Mouse (Mus musculus): Measurements from ENCODE around the gene Pmpca. TPM values are rescaled to one million over a fixed set of nuclear protein-coding genes. Genes with fewer than 3 reads are reported as not detected.

The Pmpca gene
- polyA plus RNA-seq, 1 experiment = 54.0 TPM

DNA sequence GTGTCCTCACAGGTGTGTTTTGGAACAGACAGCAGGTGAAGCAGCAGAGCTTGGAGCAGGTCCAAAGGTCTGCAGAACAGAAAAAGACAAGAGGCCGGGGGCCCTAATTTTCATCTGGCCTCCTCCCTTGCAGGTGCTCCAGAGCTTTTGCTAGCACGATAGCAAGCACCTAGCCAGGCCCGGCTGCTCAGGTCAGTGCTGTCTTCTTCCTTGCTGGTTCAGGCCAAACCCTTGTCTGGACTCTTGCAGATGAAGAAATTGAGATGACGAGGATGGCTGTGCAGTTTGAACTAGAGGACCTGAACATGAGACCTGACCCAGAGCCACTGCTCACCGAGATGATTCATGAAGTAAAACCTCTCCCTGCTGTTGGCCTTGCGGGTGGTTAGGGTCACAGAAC, 2.5 kb downstream of the Pmpca start:
- no peak overlapping the region for H3K4me3 ChIP-seq (ENCODE audit: insufficient read depth, low read depth, low read length)
- no peak overlapping the region for H3K27ac ChIP-seq (ENCODE audit: insufficient read depth, low read depth, low read length)
- DNase-seq = no peak
- no peaks in the 10 kb centered on the region for H3K27me3 ChIP-seq (replicated peaks; ENCODE audit: control insufficient read depth, insufficient read depth, low read length)
- peaks cover 1% of the 10 kb centered on the region; the same call in 1 of the 2 replicates for H3K36me3 ChIP-seq (ENCODE audit: control insufficient read depth, insufficient read depth, low read length)
- H3K4me1 ChIP-seq (ENCODE audit: control insufficient read depth, insufficient read depth, low read length) = peaks cover 9% of the 10 kb centered on the region; the same call in 1 of the 2 replicates
- WGBS = 81% methylated on average over 6 of the region's 6 CpGs
- TF ChIP-seq POLR2A (IDR thresholded peaks at IDR 0.05; ENCODE audit: low read depth, low read length) (no peak), CTCF (conservative IDR thresholded peaks at IDR 0.05; ENCODE audit: insufficient read depth, insufficient read length, low read depth, low read length) (no peak)

DNA sequence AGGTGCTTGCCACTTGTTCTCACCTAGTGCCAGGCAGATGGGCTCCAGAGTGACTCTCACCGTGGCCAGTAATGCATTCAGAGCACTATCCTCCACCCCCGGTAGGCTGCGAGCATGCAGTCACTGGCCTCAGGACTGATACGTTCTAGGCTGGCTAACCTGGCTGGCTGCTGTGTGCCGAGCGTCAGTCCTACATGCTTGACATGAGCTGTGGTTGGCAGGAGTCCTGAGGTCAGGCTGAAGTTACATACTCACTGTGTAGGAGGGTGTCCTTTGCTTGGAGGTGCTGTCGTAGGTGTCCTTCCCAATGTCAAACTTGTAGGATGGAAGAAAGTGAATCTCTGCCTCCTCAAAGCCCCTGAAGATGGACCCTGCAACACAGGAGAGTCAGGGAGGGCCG, 9.8 kb downstream of the Pmpca start:
- no peak for TF ChIP-seq CTCF (conservative IDR thresholded peaks at IDR 0.05; ENCODE audit: insufficient read depth, insufficient read length, low read depth, low read length)
- TF ChIP-seq POLR2A (IDR thresholded peaks at IDR 0.05; ENCODE audit: low read depth, low read length) = no peak
- 55% methylated on average over 8 of the region's 8 CpGs for WGBS
- DNase-seq = peak; percentile 61
- Histone ChIP-seq H3K27ac (ENCODE audit: insufficient read depth, low read depth, low read length) (no peak overlapping the region), H3K4me3 (ENCODE audit: insufficient read depth, low read depth, low read length) (no peak overlapping the region), H3K4me1 (ENCODE audit: control insufficient read depth, insufficient read depth, low read length) (peaks cover 11% of the 10 kb centered on the region; the same call in 1 of the 2 replicates), H3K36me3 (ENCODE audit: control insufficient read depth, insufficient read depth, low read length) (peaks cover 2% of the 10 kb centered on the region; the same call in 1 of the 2 replicates), H3K27me3 (replicated peaks; ENCODE audit: control insufficient read depth, insufficient read depth, low read length) (no peaks in the 10 kb centered on the region)

DNA sequence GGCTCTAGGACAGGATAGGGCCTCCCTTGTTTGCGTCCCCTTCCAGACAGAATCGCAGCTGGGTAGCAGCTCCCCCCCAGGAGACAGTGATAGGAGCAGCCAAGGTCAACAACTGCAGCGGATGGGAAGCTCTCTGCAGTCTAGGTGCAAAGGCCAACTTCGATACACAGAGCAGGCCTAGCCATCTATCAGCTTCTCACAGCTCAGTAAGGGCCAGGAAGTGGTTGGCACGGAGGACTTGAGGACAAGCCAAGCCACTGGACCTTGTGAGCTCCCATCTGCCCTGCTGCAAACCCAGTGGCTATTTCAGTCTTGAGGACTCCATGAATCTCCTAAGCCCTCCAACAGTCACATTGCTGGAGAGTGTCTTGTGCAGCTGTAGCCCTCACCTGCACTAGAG, 10.5 kb downstream of the Pmpca start:
- Histone ChIP-seq H3K4me1 (ENCODE audit: control insufficient read depth, insufficient read depth, low read length) (peaks cover 11% of the 10 kb centered on the region; the same call in 1 of the 2 replicates), H3K36me3 (ENCODE audit: control insufficient read depth, insufficient read depth, low read length) (peaks cover 2% of the 10 kb centered on the region; the same call in 1 of the 2 replicates), H3K4me3 (ENCODE audit: insufficient read depth, low read depth, low read length) (no peak overlapping the region), H3K27ac (ENCODE audit: insufficient read depth, low read depth, low read length) (no peak overlapping the region), H3K27me3 (replicated peaks; ENCODE audit: control insufficient read depth, insufficient read depth, low read length) (no peaks in the 10 kb centered on the region)
- DNase-seq = peak; percentile 88
- 38% methylated on average over 5 of the region's 5 CpGs for WGBS
- TF ChIP-seq POLR2A (IDR thresholded peaks at IDR 0.05; ENCODE audit: low read depth, low read length) = no peak
- TF ChIP-seq CTCF (conservative IDR thresholded peaks at IDR 0.05; ENCODE audit: insufficient read depth, insufficient read length, low read depth, low read length) = no peak

DNA sequence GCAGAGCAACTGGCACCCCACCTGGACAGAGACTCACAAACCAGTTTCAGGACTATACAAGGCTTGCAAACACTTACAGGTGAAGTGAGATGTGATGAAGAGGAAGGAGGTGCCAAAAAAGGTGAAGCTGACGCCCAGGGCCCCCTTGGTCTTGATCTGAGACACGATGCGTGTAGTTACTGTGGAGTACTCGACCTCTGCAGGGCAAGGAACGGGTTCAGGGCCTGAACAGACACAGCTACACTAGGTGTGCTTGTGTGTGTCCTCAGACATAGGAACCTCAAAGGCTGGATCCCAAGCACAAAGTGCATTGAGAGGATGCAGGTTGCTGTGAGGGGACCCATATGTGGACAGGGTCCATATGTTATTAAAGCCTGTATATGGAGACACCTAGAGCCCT, 11.2 kb downstream of the Pmpca start:
- Histone ChIP-seq H3K27me3 (replicated peaks; ENCODE audit: control insufficient read depth, insufficient read depth, low read length) (no peaks in the 10 kb centered on the region), H3K27ac (ENCODE audit: insufficient read depth, low read depth, low read length) (no peak overlapping the region), H3K4me1 (ENCODE audit: control insufficient read depth, insufficient read depth, low read length) (peaks cover 11% of the 10 kb centered on the region; the same call in 1 of the 2 replicates), H3K36me3 (ENCODE audit: control insufficient read depth, insufficient read depth, low read length) (peaks cover 2% of the 10 kb centered on the region; the same call in 1 of the 2 replicates), H3K4me3 (ENCODE audit: insufficient read depth, low read depth, low read length) (no peak overlapping the region)
- no peak for DNase-seq
- TF ChIP-seq POLR2A (IDR thresholded peaks at IDR 0.05; ENCODE audit: low read depth, low read length) (no peak), CTCF (conservative IDR thresholded peaks at IDR 0.05; ENCODE audit: insufficient read depth, insufficient read length, low read depth, low read length) (no peak)
- 84% methylated on average over 5 of the region's 5 CpGs for WGBS

- Histone ChIP-seq H3K36me3 (ENCODE audit: control insufficient read depth, insufficient read depth, low read length) (peaks cover 2% of the 10 kb centered on the region; the same call in 1 of the 2 replicates), H3K4me1 (ENCODE audit: control insufficient read depth, insufficient read depth, low read length) (peaks cover 11% of the 10 kb centered on the region; the same call in 1 of the 2 replicates), H3K4me3 (ENCODE audit: insufficient read depth, low read depth, low read length) (no peak overlapping the region), H3K27me3 (replicated peaks; ENCODE audit: control insufficient read depth, insufficient read depth, low read length) (no peaks in the 10 kb centered on the region), H3K27ac (ENCODE audit: insufficient read depth, low read depth, low read length) (no peak overlapping the region)
- no peak for TF ChIP-seq CTCF (conservative IDR thresholded peaks at IDR 0.05; ENCODE audit: insufficient read depth, insufficient read length, low read depth, low read length)
- no peak for TF ChIP-seq POLR2A (IDR thresholded peaks at IDR 0.05; ENCODE audit: low read depth, low read length)
- DNase-seq = no peak
- WGBS = 91% methylated on average over 4 of the region's 4 CpGs
Observed at GRCm38 (mm10) chr2:26401023-26401422, 11.9 kb downstream of the Pmpca start.

- Histone ChIP-seq H3K36me3 (ENCODE audit: control insufficient read depth, insufficient read depth, low read length) (peaks cover 2% of the 10 kb centered on the region; the same call in 1 of the 2 replicates), H3K4me3 (ENCODE audit: insufficient read depth, low read depth, low read length) (no peak overlapping the region), H3K27me3 (replicated peaks; ENCODE audit: control insufficient read depth, insufficient read depth, low read length) (no peaks in the 10 kb centered on the region), H3K27ac (ENCODE audit: insufficient read depth, low read depth, low read length) (no peak overlapping the region), H3K4me1 (ENCODE audit: control insufficient read depth, insufficient read depth, low read length) (peaks cover 16% of the 10 kb centered on the region; the same call in 1 of the 2 replicates)
- DNase-seq = no peak
- no peak for TF ChIP-seq CTCF (conservative IDR thresholded peaks at IDR 0.05; ENCODE audit: insufficient read depth, insufficient read length, low read depth, low read length)
- TF ChIP-seq POLR2A (IDR thresholded peaks at IDR 0.05; ENCODE audit: low read depth, low read length) = no peak
- WGBS = 88% methylated on average over 1 of the region's 1 CpGs
Observed at GRCm38 (mm10) chr2:26402265-26402664, 13.1 kb downstream of the Pmpca start.

DNA sequence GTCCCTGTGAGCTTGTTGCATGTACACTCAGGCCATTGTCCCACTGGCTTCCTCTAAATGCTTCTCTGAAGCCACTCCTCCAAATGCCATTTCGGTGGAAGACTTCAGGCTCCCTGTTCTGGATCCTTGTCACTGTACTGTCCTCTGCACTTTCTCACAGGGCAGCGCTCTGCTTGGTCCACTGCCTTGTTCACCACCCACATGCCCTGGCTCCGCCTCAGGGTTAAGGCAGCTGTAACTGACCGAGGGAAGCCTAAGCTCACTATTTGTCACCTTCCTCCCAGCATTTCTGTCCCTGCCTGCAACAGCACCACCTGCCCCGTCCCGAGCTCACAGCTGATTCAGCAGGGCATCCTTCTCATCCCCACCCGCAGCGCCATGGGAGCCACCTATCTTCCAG, 14.2 kb downstream of the Pmpca start:
- DNase-seq = peak; percentile 78
- peaks cover 2% of the 10 kb centered on the region; the same call in 1 of the 2 replicates for H3K36me3 ChIP-seq (ENCODE audit: control insufficient read depth, insufficient read depth, low read length)
- peaks cover 26% of the 10 kb centered on the region for H3K4me1 ChIP-seq (ENCODE audit: control insufficient read depth, insufficient read depth, low read length)
- 40% methylated on average over 8 of the region's 8 CpGs for WGBS
- H3K27me3 ChIP-seq (replicated peaks; ENCODE audit: control insufficient read depth, insufficient read depth, low read length) = no peaks in the 10 kb centered on the region
- no peak for TF ChIP-seq POLR2A (IDR thresholded peaks at IDR 0.05; ENCODE audit: low read depth, low read length)
- TF ChIP-seq CTCF (conservative IDR thresholded peaks at IDR 0.05; ENCODE audit: insufficient read depth, insufficient read length, low read depth, low read length) = no peak
- no peak overlapping the region for H3K4me3 ChIP-seq (ENCODE audit: insufficient read depth, low read depth, low read length)
- H3K27ac ChIP-seq (ENCODE audit: insufficient read depth, low read depth, low read length) = no peak overlapping the region

Data from kidney, adult 2 months (tissue).